Mouse (Mus musculus): ENCODE data around the gene Lyrm1. TPM values are rescaled to one million over a fixed set of nuclear protein-coding genes. Genes with fewer than 3 reads are reported as not detected.

Gene Lyrm1
- polyA plus RNA-seq, 1 experiment from 2014 or later = 11.0 TPM

Other genes with a start within 250 kb of the Lyrm1 start
- 4.0 and 8.3 TPM in 2 replicates for gene Acsm4, start 205.8 kb upstream of the Lyrm1 start, polyA plus RNA-seq (2014; fragmentation: Nextera tagmentation; extraction: Ambion mirVana)
- 110 and 114 TPM in 2 replicates for gene Thumpd1, start 175.1 kb upstream of the Lyrm1 start, polyA plus RNA-seq (2014; fragmentation: Nextera tagmentation; extraction: Ambion mirVana)
- 0.21 TPM in 1 of 2 replicates, not detected in the other for gene Acsm3, start 134.9 kb upstream of the Lyrm1 start, polyA plus RNA-seq (2014; fragmentation: Nextera tagmentation; extraction: Ambion mirVana)
- gene Rexo5, start 101.9 kb upstream of the Lyrm1 start, polyA plus RNA-seq (2014; fragmentation: Nextera tagmentation; extraction: Ambion mirVana) = 24.1 and 32.2 TPM in 2 replicates
- gene Eri2, start 101.8 kb upstream of the Lyrm1 start, polyA plus RNA-seq (2014; fragmentation: Nextera tagmentation; extraction: Ambion mirVana) = 37.1 and 45.3 TPM in 2 replicates
- gene Dcun1d3, start 437 bp downstream of the Lyrm1 start, polyA plus RNA-seq (2014; fragmentation: Nextera tagmentation; extraction: Ambion mirVana) = 9.9 and 11.0 TPM in 2 replicates
- not detected in 2 replicates for gene Dnah3, start 199.4 kb downstream of the Lyrm1 start, polyA plus RNA-seq (2014; fragmentation: Nextera tagmentation; extraction: Ambion mirVana)
- gene Tmem159, start 206.5 kb downstream of the Lyrm1 start, polyA plus RNA-seq (2014; fragmentation: Nextera tagmentation; extraction: Ambion mirVana) = 26.7 and 27.6 TPM in 2 replicates
- 0.21 TPM in 1 of 2 replicates, not detected in the other for gene Zp2, start 249.4 kb downstream of the Lyrm1 start, polyA plus RNA-seq (2014; fragmentation: Nextera tagmentation; extraction: Ambion mirVana)

All from embryonic facial prominence, embryonic 11.5 days (tissue).